Mouse (Mus musculus) midbrain, postnatal 0 days (tissue): ENCODE measurements around the gene Bnc2. TPM values are rescaled to one million over a fixed set of nuclear protein-coding genes. Genes with fewer than 3 reads are reported as not detected.

Source experiments
- ATAC-seq: fragments of 200-750 bp; cut with Nextera tagmentation; 2 replicates; pipeline ENCODE4 v1.8.0; 2017; ENCODE audit warnings: moderate number of reproducible peaks, mild to moderate bottlenecking, moderate TSS enrichment, moderate library complexity; ENCODE audit not compliant: low FRiP score
- DNase-seq: peaks from one replicate; pipeline ENCODE4 v3.0.0-alpha.2; 2015; ENCODE audit warnings: low spot score
- H3K27ac ChIP-seq: fragments of 300-500 bp; sonication (generic); 2 replicates; pipeline ENCODE4 v1.5.1; 2014; ENCODE audit warnings: low read depth, mild to moderate bottlenecking, low read length, mixed read lengths
- H3K27me3 ChIP-seq: fragments of 300-500 bp; sonication (generic); 2 replicates; pipeline ENCODE4 v1.6.1; 2014; ENCODE audit warnings: low read length, control low read depth, mixed read lengths; ENCODE audit not compliant: insufficient read depth
- H3K36me3 ChIP-seq: fragments of 300-500 bp; sonication (generic); 2 replicates; pipeline ENCODE4 v1.6.1; 2014; ENCODE audit warnings: low read length, control low read depth, mixed read lengths; ENCODE audit not compliant: insufficient read depth
- H3K4me1 ChIP-seq: fragments of 300-500 bp; sonication (generic); 2 replicates; pipeline ENCODE4 v1.6.1; 2014; ENCODE audit warnings: mild to moderate bottlenecking, control low read depth, antibody characterized with exemption, low read length, mixed read lengths; ENCODE audit not compliant: insufficient read depth
- H3K4me2 ChIP-seq: fragments of 300-500 bp; sonication (generic); 2 replicates; pipeline ENCODE4 v1.6.1; 2014; ENCODE audit warnings: low read depth, mild to moderate bottlenecking, low read length, mixed read lengths; ENCODE audit not compliant: poor library complexity, severe bottlenecking
- H3K4me3 ChIP-seq: fragments of 300-500 bp; sonication (generic); 2 replicates; pipeline ENCODE4 v1.5.1; 2014; ENCODE audit warnings: low read depth, mild to moderate bottlenecking, low read length, moderate library complexity
- H3K9ac ChIP-seq: fragments of 300-500 bp; sonication (generic); replicated peaks from 2 replicates; pipeline ENCODE4 v1.6.1; 2014; ENCODE audit warnings: mild to moderate bottlenecking, low read length, moderate library complexity, mixed read lengths; ENCODE audit not compliant: poor library complexity, severe bottlenecking
- H3K9me3 ChIP-seq: fragments of 300-500 bp; sonication (generic); 2 replicates; pipeline ENCODE4 v1.6.1; 2016; ENCODE audit warnings: low read length, control low read depth
- CTCF ChIP-seq: IDR thresholded peaks from 2 replicates; pipeline ENCODE4 v1.5.1; 2016; ENCODE audit warnings: antibody characterized with exemption, mild to moderate bottlenecking
- WGBS: fragments of 180-500 bp; shearing (Covaris S2); extraction: QIAGEN DNeasy Blood & Tissue Kit; methylation state at CpG from one replicate; pipeline ENCODE4 v1.1.7; 2014; 5-methylcytosine and 5-hydroxymethylcytosine counted together
- polyA plus RNA-seq: library from polyadenylated mRNA; unstranded; fragments of >200 nt; fragmentation: Nextera tagmentation; extraction: Ambion mirVana; gene quantifications from 2 replicates; pipeline ENCODE4 v1.2.1, GENCODE M21; 2015
- total RNA-seq: library from RNA; depleted of rRNA; stranded (reverse); fragments of >200 nt; gene quantifications from 2 replicates; pipeline ENCODE4 v1.2.3, GENCODE M21; 2014

Gene Bnc2
- total and polyA plus RNA-seq, 2 experiments from 2014 or later = 14.1 to 27.5 TPM

DNA sequence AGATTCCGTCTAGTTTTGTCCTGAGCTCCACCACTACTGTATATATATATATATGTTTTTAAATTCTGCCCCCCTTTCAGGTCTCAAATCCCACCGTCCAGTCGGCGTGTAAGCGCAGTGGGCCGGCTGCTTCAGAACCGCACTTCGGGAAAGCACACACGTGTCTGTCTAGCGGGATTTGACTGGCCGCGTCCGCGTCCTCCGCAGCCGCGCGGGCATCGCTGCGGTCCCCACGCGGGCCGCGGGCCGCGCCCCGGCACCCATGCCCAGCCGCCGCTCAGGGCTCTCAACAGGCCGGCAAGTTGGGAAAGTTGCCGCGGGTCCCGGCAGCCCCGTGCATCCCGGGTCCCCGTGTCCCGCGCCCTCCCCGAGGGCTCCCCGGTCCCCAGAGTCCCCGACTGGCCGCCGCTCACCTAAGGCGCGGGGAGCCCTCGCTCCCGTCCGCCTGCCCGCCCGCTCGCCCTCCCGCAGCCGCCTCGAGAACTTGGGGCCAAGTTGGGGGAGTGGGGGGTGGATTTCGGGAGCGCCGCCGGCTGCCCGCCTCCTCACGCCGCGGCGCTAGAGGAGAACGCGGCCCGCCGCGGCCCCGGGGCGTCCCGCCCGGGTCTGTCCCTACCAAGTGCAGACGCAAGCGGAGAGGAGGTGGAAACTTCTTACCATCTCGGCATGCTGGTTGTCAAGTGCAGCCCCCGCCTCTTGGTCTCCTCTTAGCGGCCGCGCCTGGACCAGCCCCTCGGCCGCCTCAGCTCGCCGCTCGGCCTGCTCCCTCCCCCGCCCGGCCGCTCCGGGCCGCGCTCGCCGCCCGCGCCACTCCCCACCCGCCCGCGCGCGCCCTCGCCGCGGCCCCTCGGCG is 531 bp downstream of the Bnc2 start:
- Histone ChIP-seq H3K27me3 (peaks cover 37% of the 10 kb centered on the region), H3K4me3 (peak overlapping the region; percentile 63), H3K36me3 (no peaks in the 10 kb centered on the region), H3K4me2 (peak overlapping the region; percentile 95), H3K4me1 (peaks cover 5% of the 10 kb centered on the region; the same call in 1 of the 2 replicates), H3K9ac (peak overlapping the region; percentile 42), H3K27ac (peak overlapping the region; percentile 12; the same call in 1 of the 2 replicates), H3K9me3 (no peaks in the 10 kb centered on the region)
- 1% methylated on average over 78 of the region's 104 CpGs for WGBS
- ATAC-seq = peak; percentile 73
- DNase-seq = peak; percentile 53
- TF ChIP-seq CTCF = no peak

DNA sequence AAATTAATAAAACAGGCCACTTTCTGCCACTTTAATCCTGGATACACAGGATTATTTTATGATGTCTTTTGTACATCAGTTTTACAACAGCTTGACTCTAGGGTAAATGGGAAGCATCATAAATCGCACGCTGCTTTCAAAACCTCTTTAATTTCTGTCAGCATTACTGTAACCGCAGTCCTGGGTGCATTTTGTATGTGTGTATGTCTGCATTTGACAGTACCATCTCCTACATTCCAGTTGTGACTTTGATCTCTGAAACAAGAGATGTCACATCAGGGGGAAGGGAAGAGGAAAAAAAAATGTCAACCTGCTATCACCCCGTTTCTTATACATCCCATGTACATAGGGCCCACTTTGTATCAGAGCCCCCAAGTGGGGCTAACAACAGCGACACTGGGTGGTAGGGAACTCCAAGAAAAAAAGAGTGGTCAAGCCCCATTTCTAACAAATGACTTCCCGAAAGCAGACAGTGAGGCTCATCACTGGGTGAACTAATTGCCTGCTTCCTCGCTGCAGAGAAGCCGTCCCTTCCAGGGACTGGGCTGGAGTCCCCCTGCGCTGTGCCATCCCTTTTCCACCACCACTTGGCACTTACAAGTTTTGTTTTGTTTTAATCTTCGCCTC is 1.3 kb downstream of the Bnc2 start:
- peaks cover 5% of the 10 kb centered on the region; the same call in 1 of the 2 replicates for H3K4me1 ChIP-seq
- peak; percentile 26; the same call in 1 of the 2 replicates for TF ChIP-seq CTCF
- 16% methylated on average over 10 of the region's 10 CpGs for WGBS
- H3K36me3 ChIP-seq = no peaks in the 10 kb centered on the region
- DNase-seq (no peak), ATAC-seq (no peak)
- H3K27me3 ChIP-seq = peaks cover 40% of the 10 kb centered on the region
- peak overlapping the region; percentile 63 for H3K4me3 ChIP-seq
- H3K27ac ChIP-seq = no peak overlapping the region
- no peaks in the 10 kb centered on the region for H3K9me3 ChIP-seq
- peak overlapping the region; percentile 95 for H3K4me2 ChIP-seq
- H3K9ac ChIP-seq = no peak overlapping the region

DNA sequence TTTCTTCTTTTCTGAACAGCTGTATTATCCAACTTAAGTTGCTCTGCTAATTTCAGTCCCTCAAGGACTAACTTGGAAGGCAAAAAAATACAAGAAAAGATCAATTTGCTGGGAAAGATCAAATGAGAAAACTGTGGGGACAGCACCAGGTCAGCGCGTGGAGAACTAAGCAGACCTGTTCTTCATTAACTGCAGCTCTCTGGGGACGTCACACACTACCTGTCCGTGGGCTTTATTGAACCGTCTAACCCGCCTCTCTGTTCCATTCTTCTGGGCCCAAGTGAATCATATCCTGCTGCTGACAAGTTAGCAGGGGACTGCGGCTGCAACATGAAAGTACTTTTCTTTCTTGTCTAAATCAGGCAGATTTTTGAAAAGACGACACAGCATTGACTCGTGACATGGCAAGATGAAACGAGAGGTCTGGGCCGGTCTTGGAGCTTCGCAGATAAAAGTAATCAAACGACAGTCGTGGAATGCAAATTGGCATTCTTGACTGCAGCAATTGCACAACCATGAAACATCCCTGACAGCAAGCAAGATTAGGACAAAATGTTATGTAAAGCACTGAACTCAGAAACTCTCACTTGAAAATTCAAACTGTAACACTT is 2.8 kb downstream of the Bnc2 start:
- Histone ChIP-seq H3K9me3 (no peaks in the 10 kb centered on the region), H3K4me2 (no peak overlapping the region), H3K4me1 (peaks cover 5% of the 10 kb centered on the region; the same call in 1 of the 2 replicates), H3K9ac (no peak overlapping the region), H3K36me3 (no peaks in the 10 kb centered on the region), H3K27ac (no peak overlapping the region), H3K4me3 (no peak overlapping the region), H3K27me3 (peaks cover 36% of the 10 kb centered on the region)
- DNase-seq (no peak), ATAC-seq (no peak)
- WGBS = 13% methylated on average over 14 of the region's 14 CpGs
- no peak for TF ChIP-seq CTCF

DNA sequence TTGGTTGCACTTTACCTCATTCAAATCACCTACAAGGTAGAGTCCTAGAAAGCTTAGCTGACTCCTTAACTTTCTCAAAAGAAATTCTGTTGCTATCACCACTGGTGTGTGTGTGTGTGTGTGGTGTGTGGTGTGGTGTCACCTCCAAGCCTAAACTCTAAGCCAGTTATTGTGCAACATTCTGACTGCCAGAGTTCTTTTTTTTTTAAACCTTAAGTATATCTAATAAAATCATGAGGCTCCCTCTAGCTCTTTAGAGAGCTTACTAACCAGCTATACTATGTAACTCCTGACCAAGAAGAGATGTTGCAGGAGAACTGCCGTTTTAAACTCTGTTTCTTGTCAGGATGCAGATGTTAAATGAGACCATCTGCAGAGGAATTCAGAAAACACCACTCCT is 4.1 kb downstream of the Bnc2 start:
- no peaks in the 10 kb centered on the region for H3K36me3 ChIP-seq
- DNase-seq (no peak), ATAC-seq (no peak)
- TF ChIP-seq CTCF = no peak
- H3K4me1 ChIP-seq = peaks cover 5% of the 10 kb centered on the region; the same call in 1 of the 2 replicates
- H3K27ac ChIP-seq = no peak overlapping the region
- H3K4me2 ChIP-seq = no peak overlapping the region
- H3K9me3 ChIP-seq = no peaks in the 10 kb centered on the region
- no peak overlapping the region for H3K9ac ChIP-seq
- WGBS = 55% methylated on average over 1 of the region's 1 CpGs
- no peak overlapping the region for H3K4me3 ChIP-seq
- peaks cover 33% of the 10 kb centered on the region for H3K27me3 ChIP-seq

DNA sequence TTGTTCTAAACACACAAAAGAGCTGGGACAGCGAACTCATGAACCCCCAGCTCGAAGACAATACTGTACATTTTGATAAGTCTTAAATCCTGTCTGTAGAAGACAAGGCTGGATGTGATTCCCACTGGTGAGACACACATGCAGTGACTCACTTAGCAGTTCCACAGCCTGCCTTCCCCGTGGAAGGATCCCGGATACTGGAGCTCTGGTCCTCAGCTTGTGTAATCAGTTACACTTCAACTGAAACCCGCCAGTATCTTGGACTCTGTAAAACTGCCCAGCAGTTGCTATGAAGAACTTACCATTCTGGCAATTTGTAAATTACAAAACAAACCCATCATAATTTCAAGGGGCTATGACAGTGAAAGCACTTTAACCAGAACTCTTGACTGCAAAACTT is 5.4 kb downstream of the Bnc2 start:
- Histone ChIP-seq H3K27me3 (peaks cover 26% of the 10 kb centered on the region), H3K36me3 (no peaks in the 10 kb centered on the region), H3K27ac (no peak overlapping the region), H3K4me3 (no peak overlapping the region), H3K9me3 (no peaks in the 10 kb centered on the region), H3K4me2 (no peak overlapping the region), H3K4me1 (peaks cover 5% of the 10 kb centered on the region; the same call in 1 of the 2 replicates), H3K9ac (no peak overlapping the region)
- TF ChIP-seq CTCF = no peak
- 40% methylated on average over 5 of the region's 5 CpGs for WGBS
- ATAC-seq = no peak
- DNase-seq = no peak
